Mouse (Mus musculus) CD4-positive helper T cell, adult 2 months (primary cell): Measurements from ENCODE around the gene Wfdc1.

Experiments
- DNase-seq: peaks from one replicate; pipeline ENCODE4 v3.0.0-alpha.2; 2012; ENCODE audit warnings: low read depth, missing footprints, low spot score

Gene Wfdc1

GRCm38 (mm10) chr8:119736348-119736917, 70.3 kb downstream of the Wfdc1 start:
- DNase-seq = no peak

GRCm38 (mm10) chr8:119737093-119737900, 71.1 kb downstream of the Wfdc1 start:
- DNase-seq = no peak
